Mouse (Mus musculus) bone marrow macrophage, adult 2 months (primary cell): ENCODE results near the gene Satb1.

Experiments
- CTCF ChIP-seq: IDR thresholded peaks from 2 replicates; pipeline ENCODE4 v1.5.1; 2012; ENCODE audit warnings: low read depth, mild to moderate bottlenecking, low read length, moderate library complexity
- POLR2A ChIP-seq: IDR thresholded peaks from 2 replicates; pipeline ENCODE4 v1.6.1; 2012; ENCODE audit warnings: mild to moderate bottlenecking, low read depth, low read length, borderline replicate concordance

DNA sequence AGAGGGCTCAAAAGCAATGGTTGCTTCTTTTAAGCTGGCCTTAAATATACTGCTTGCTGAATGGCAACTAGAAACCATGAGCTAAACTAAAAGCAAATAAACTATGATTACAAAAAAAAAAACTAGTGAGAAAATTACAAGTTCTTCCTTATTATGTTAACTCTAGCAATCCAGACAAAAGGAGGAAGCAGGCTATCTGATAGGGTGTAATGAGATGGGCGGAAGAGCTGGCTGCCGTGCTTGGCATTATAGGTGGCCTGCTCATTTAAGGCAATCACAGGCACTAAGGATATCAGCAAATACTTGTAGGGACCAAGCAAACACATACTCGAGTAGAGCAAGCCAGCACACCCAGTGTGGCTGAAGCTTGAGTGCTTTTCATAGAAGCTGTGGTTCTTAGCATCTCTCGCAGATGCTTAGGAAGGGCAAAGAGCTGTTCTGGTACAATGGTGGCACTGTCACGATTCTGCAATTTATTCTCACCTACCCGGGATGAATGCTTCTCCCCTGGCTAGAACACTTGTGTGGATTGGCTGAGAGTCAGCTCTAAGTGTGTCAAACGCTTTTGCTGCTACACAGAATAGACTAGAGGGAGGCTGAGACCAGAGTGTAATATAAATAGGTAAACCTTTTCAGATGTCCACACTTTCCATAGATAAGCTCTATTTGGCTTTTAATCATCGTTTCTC is 49.4 kb downstream of the Satb1 start:
- no peak for TF ChIP-seq CTCF
- TF ChIP-seq POLR2A = no peak
